Mouse (Mus musculus) liver, adult (tissue): ENCODE data around the gene Tmem179b.

Experiments used
- GATA4 ChIP-seq: IDR thresholded peaks from 2 replicates; pipeline ENCODE4 v1.6.1; 2014; ENCODE audit warnings: mild to moderate bottlenecking, low read length; ENCODE audit not compliant: insufficient replicate concordance

The Tmem179b gene

GRCm38 (mm10) chr19:8755652-8756051, 18.6 kb downstream of the Tmem179b start:
- TF ChIP-seq GATA4: no peak

DNA sequence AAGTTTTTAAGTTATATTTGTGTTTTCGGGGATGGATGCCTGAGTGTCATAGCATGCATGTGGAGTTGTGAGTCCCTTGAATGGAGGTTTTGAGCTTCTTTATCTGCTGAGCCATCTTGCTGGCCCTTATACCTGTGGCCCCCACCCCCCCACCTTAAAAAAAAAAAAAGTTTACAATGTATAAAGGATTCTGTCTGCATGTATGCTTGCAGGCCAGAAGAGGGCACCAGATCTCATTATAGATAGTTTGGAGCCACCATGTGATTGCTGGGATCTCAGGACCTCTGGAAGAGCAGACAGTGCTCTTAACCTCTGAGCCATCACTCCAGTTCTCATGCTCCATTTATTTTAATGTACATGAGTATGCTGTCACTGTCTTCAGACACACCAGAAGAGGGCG, 26.9 kb downstream of the Tmem179b start:
- no peak for TF ChIP-seq GATA4

DNA sequence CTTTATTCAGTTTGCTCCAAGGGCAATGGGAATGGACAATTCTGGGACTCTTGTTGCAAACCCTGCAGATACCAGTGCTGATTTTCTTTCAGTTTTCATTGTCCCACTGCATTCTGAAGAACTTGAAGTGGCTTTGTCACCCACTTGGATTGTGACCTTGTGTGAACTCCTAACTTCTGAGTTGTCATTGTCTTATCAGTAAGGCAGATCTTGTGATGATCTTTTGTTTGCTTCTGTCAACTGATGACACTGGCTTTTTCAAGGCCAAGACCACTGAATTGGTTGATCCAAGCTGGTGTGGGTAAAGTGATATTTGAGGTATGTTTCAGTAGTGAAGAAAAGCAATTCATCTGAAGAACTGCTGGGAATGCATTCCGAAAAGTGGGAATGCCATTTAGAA, 28.9 kb downstream of the Tmem179b start:
- TF ChIP-seq GATA4: no peak

DNA sequence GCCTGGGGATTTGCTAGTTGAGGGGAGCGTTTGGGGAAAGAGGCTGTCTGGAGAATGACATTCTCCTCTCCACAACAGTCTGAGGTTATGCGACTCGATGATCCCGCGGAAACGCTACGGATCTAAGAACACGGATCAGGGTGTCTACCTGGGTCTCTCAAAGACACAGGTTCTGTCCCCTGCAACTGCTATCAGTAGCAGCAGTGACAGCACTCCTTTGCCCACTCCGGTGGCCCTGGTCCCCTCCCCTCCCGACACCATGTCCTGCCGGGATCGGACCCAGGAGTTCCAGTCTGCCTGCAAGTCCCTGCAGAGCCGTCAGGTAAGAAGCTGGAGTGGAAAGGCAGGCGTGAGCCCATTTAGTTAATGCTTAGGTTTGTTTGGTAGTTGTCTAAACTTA, 32.1 kb downstream of the Tmem179b start:
- TF ChIP-seq GATA4: no peak

DNA sequence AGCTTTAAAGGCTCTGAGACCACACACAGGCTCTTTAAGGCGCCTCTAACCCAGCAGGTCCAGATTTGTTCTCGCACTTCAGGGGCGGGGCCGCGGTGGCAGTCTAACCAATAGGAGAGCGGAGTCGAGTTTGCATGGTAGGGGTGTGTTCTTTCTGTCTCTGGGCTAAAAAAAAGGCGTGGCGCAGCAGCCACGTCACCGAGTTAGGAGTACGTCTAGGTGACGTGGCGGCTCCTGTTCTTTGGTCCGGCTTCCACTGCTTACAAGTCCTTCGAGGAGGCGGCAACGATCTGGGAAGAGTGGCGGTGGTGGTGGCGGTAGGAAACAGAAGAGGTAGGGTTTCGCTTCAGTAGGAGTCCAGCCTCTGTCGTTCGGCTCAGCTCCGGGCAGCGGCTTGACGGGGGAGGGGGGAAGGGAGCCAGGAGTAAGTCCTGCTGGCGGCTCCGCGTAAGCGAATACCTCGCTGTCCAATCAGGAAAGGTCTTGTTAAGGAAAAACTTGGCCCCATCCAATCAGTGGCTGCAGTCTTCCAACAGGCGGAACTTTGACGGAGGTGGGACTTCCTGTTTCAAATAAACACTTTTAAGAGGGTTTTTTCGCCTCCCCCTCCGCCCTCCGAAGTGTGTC, 32.9 kb downstream of the Tmem179b start, which contains the start of gene Stx5a:
Gene Stx5a (plus strand): TSS at position 171 of the 627 bp plus-strand sequence.
- TF ChIP-seq GATA4: no peak

DNA sequence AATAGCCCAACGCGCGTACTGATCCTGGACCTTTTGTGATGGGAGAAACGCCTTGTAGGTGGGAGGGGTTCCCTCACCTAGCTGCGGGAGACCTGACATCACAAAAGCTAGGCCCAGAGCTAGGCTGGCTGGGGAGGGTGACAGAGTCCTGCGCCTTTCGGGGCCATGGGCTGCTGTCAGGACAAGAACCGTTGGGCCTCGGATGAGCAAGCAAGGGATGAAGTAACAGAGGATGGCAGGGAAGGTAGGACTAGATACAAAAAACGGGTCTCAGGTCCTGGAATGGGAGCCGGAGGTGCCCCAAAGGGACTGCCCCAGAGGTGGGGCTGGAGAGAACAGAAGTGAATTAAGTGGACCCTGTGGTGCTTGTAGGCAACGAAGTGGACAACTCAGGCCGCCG, 33.7 kb downstream of the Tmem179b start, which contains the start of gene 1700092M07Rik:
Gene 1700092M07Rik (plus strand): TSS at position 116 of the 400 bp plus-strand sequence.
- TF ChIP-seq GATA4: no peak

DNA sequence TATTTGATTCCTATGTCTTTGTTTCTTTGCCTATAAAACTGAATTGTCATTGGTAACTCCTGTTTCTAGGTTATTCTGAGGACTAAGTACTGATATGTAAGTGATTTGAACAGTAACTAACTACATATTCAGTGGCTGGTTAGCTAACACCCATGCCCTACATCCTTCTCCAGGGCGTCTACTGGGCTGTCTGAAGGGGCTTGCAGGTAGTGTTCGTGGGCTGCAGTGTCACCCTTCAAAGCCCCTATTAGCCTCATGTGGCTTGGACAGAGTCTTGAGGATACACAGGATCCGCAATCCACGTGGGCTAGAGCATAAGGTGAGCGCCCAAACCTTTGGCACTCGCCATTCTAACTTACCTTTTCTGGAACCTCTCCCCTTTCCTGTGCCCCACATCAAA, 34.6 kb downstream of the Tmem179b start:
- TF ChIP-seq GATA4: no peak

DNA sequence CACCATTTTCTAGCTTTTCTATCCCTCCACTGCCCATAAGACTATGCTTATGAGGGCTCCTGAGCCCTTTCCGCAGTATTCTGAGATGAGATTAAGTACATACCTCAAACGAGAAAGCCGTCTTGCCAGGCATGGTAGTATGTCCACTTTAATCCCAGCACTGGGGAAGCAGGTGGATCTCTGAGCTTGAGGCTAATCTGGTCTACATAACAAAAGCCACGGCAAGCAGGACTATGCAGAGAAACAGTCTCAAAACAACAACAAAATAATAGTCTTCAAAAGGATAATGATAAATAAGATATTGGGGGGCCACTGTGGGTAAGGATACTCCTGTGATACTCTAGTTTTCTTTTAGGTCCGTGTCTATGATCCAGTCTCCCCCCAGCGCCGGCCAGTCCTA, 35.4 kb downstream of the Tmem179b start:
- no peak for TF ChIP-seq GATA4

DNA sequence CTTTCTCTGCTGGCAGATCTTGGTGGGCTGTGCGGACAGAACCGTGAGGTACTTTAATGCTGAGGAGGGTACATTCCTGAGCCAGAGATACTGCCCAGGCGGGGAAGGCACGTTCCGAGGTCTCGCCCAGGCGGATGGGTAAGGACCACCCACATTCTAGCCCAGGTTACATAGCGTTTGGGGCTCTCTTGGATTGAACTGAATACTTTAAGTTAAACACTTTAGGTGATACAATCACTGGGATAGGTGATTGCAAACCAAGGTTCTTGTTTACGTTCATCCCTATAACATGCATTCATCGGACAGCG, 38.2 kb downstream of the Tmem179b start:
- TF ChIP-seq GATA4: no peak

DNA sequence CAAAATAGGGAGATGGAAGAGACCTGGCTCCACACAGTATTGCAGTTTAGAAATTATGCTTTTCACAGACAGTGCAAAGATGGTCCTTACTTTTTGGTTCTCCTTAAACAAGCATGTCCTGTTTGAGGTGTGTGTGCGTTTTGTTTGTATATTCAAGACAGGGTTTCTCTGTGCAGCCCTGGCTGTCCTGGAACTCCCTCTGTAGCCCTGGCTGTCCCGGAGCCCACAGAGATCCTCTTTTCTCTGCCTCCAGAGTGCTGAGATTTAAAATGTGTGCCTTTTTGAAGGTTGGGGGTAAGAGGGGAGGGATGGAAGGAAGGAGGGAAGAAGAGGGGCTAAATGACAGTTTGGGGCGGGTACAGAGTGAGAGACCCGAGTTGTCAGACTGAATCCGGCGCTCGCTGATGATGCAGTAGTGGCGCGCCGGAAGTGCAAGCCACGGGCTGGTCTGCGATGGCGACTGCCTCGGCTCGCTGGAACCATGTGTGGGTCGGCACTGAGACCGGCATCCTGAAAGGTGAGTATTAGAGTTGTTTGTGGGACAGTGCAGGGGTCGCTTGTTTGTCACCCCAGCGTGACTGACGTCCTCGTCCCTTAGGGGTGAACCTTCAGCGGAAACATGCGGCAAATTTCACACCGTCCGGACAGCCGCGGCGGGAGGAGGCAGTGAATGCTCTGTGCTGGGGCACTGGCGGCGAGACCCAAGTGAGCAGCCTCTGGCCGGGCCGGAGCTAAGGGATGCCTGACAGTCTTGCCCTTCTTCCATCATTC, 38.7 kb downstream of the Tmem179b start, which contains the start of gene Wdr74:
Gene Wdr74 (plus strand): TSS at position 439 of the 771 bp plus-strand sequence.
- no peak; the same call in 1 of the 2 replicates for TF ChIP-seq GATA4

- no peak for TF ChIP-seq GATA4
Observed at GRCm38 (mm10) chr19:8734334-8734733, 39.9 kb downstream of the Tmem179b start.

DNA sequence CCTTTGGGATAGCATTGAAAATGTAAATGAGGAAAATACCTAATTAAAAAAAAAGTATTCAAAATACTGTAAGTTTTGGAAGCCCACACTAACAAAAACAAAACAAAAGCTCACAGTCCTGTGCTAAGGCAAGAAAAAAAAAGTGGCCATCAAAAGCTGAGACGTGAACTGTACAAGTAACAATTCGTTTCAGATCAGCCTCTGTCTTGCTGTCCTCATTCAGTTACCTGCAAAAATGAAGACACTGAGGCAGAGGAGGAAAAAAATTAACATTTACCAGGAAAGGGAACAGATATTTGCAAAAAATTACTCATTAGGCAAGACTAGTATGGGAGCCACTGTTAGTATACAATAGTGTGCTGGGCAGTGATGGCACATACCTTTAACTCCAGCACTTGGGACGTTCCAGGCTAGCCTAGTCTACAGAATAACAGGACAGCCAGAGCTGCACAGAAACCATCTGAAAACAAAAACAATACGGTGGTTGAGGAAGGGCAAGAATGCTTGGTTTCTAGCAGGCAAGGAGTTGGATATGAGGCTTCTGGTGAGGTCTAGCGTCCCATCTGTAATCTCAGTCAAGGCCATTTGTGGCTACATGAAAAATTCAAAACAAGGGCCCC, 46.7 kb downstream of the Tmem179b start:
- no peak for TF ChIP-seq GATA4

GRCm38 (mm10) chr19:8726609-8727390, 47.5 kb downstream of the Tmem179b start:
- no peak for TF ChIP-seq GATA4

- TF ChIP-seq GATA4: no peak
Observed at GRCm38 (mm10) chr19:8725081-8725613, 49.1 kb downstream of the Tmem179b start.

DNA sequence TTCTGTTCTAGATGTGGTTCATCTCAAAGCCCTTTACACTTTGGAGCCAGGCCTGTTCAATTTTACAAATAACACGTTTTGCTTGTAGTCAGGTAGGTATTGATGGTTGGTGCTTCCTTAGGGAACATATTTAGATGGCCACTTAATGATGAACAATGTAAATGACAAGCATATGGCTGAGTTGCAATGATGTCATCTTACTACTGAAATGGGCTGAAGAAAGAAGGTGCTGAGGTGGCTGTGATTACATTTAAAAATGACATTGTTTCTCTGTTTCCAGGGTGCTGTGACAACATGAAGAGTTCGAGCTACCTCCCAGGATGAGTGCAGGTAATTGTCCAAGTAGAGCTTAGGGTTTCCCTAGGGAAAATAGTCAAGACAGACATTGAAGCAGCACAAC, 49.9 kb downstream of the Tmem179b start:
- TF ChIP-seq GATA4: no peak
